Mouse (Mus musculus) megakaryocyte, embryonic 14.5 days (primary cell): ENCODE measurements around the gene Cenps. TPM values are rescaled to one million over a fixed set of nuclear protein-coding genes. Genes with fewer than 3 reads are reported as not detected.
"Not testable (repeated sequence)": the region's sequence is repeated elsewhere in the genome, so short reads cannot be mapped to it uniquely, and the experiment has no call there.

ENCODE experiments used
- H3K27me3 ChIP-seq: replicated peaks from 2 replicates; pipeline ENCODE3; 2012; ENCODE audit warnings: inconsistent platforms
- H3K36me3 ChIP-seq: replicated peaks from 2 replicates; pipeline ENCODE3; 2012; ENCODE audit warnings: low read length, inconsistent platforms, mixed read lengths
- H3K4me1 ChIP-seq: 2 replicates; pipeline ENCODE4 v1.6.1; 2012; ENCODE audit warnings: inconsistent platforms
- H3K4me3 ChIP-seq: replicated peaks from 2 replicates; pipeline ENCODE3; 2012; ENCODE audit warnings: moderate library complexity, mild to moderate bottlenecking, inconsistent platforms
- H3K9me3 ChIP-seq: 2 replicates; pipeline ENCODE4 v1.6.1; 2012; ENCODE audit warnings: inconsistent platforms
- FLI1 ChIP-seq: IDR thresholded peaks from 2 replicates; pipeline ENCODE4 v1.6.1; 2012; ENCODE audit warnings: low read length, inconsistent platforms, mixed read lengths
- GATA1 ChIP-seq: IDR thresholded peaks from 3 replicates; pipeline ENCODE4 v1.6.1; 2012; ENCODE audit warnings: mixed read lengths, low read length, inconsistent platforms, borderline replicate concordance
- polyA plus RNA-seq: library from polyadenylated mRNA; stranded (reverse); fragments of >175 nt; gene quantifications from 2 replicates; pipeline ENCODE4 v1.2.3, GENCODE M21; 2012; ENCODE audit warnings: low replicate concordance; ENCODE audit not compliant: insufficient read depth

Cenps gene
- polyA plus RNA-seq, 1 experiment = 7.5 TPM

GRCm38 (mm10) chr4:149171581-149171981 is 34.2 kb upstream of the Cenps start:
- Histone ChIP-seq H3K4me1 (peaks cover 64% of the 10 kb centered on the region), H3K4me3 (no peak overlapping the region), H3K27me3 (peaks cover 2% of the 10 kb centered on the region), H3K36me3 (no peaks in the 10 kb centered on the region), H3K9me3 (no peaks in the 10 kb centered on the region)
- TF ChIP-seq GATA1 = no peak
- TF ChIP-seq FLI1 = no peak

GRCm38 (mm10) chr4:149170394-149170931 is 33.0 kb upstream of the Cenps start:
- Histone ChIP-seq H3K27me3 (peaks cover 2% of the 10 kb centered on the region), H3K4me1 (peaks cover 72% of the 10 kb centered on the region), H3K9me3 (no peaks in the 10 kb centered on the region), H3K4me3 (peak overlapping the region; percentile 73), H3K36me3 (peaks cover under 1% of the 10 kb centered on the region)
- TF ChIP-seq FLI1 = no peak
- no peak for TF ChIP-seq GATA1

- not testable (repeated sequence) for H3K27me3 ChIP-seq, H3K36me3 ChIP-seq, H3K9me3 ChIP-seq
- peak overlapping the region; percentile 73 for H3K4me3 ChIP-seq
- H3K4me1 ChIP-seq = peaks cover 74% of the 10 kb centered on the region
Measured at GRCm38 (mm10) chr4:149169926-149170325, 32.5 kb upstream of the Cenps start.

DNA sequence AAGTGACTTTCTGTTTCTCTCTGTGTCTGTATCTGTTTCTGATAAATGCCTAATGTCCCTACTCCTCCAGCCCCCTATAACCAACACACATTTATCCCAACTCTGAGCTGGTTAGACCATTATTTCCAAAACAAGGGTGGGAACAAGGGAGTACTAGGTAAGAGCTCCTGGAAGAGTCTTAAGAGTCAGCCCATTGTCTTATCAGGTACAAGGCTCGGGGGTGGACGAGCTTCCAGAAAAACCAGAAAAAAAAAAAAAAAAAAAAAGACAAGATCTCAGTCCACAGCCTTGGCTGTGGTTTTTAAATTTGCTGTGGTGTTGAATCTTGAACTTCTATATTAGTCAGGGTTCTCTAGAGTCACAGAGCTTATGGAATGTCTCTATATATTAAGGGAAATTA is 30.6 kb upstream of the Cenps start:
- peak overlapping the region; percentile 99 for H3K4me3 ChIP-seq
- TF ChIP-seq GATA1 (no peak), FLI1 (no peak)
- no peaks in the 10 kb centered on the region for H3K27me3 ChIP-seq
- no peaks in the 10 kb centered on the region for H3K9me3 ChIP-seq
- peaks cover 81% of the 10 kb centered on the region for H3K4me1 ChIP-seq
- H3K36me3 ChIP-seq = peaks cover 25% of the 10 kb centered on the region

- H3K36me3 ChIP-seq = peaks cover 35% of the 10 kb centered on the region
- H3K4me3 ChIP-seq = peak overlapping the region; percentile 99
- H3K4me1 ChIP-seq = peaks cover 73% of the 10 kb centered on the region
- no peaks in the 10 kb centered on the region for H3K27me3 ChIP-seq
- TF ChIP-seq FLI1 (no peak), GATA1 (no peak)
- no peaks in the 10 kb centered on the region for H3K9me3 ChIP-seq
Measured at GRCm38 (mm10) chr4:149166957-149167611, 29.7 kb upstream of the Cenps start.

DNA sequence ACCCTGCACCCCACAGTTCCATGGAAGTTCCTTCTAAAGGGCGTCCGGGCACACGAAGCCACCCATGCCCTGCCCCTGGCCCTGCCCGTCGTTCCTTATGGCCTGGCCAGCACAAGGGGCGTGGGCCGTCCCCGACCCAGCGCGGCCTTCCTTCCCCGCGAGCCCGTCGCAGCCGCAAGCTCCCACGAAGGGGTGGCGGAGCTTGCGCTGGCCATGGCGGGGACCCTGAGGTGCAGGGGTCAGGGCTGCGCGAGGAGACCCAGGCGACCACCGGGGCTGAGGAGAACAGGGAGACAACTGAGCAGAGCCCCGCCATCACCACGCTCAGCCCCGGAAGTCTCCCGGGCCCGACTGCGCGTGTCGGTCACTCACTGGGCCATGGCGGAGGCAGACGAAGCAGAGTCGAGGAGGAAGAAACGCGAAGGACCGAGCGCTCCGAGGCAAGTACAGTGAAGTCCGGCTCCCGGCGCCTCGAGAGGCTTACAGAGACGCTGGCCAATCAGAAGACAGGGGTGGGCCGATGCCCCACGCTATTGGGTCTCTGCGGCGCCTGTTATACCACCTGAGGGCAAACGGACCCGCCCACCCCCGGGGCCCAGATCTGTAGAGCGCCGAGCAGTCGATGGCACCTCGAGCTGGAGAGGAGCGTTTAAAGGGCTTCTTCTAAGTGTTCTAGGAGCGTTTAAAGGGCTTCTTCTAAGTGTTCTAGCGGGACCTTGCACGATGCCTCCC is 29.0 kb upstream of the Cenps start, which contains the start of gene Pgd:
Gene Pgd, minus strand, starts transcription at position 557 of the 732 bp plus-strand sequence.
- H3K36me3 ChIP-seq = peaks cover 42% of the 10 kb centered on the region
- TF ChIP-seq GATA1 (no peak), FLI1 (no peak)
- H3K4me1 ChIP-seq = peaks cover 68% of the 10 kb centered on the region
- peak within 1 kb of the TSS; percentile 99 for H3K4me3 ChIP-seq
- no peaks in the 10 kb centered on the region for H3K9me3 ChIP-seq
- no peaks in the 10 kb centered on the region for H3K27me3 ChIP-seq

GRCm38 (mm10) chr4:149164150-149164549 is 26.7 kb upstream of the Cenps start:
- Histone ChIP-seq H3K4me1 (peaks cover 59% of the 10 kb centered on the region), H3K4me3 (no peak overlapping the region), H3K36me3 (peaks cover 64% of the 10 kb centered on the region)

DNA sequence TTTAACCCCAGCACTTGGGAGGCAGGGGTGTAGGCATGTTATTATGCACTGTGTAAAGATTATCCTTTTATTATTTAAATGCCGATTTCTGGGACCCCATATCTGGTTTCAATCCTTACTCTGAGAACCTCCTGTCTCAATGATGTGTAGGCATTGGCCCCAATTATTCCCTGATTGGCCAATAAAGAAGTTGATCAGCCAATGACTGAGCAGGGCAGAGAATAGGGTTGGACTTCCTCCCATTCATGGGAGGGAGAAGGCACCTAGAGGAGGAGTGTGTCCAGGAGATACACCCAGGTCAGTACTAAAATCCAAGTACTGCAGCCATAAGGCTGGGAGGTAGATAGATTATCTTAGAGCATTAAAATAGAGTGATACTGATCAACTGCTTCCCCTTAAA is 25.8 kb upstream of the Cenps start:
- Histone ChIP-seq H3K4me1 (peaks cover 54% of the 10 kb centered on the region), H3K36me3 (peaks cover 73% of the 10 kb centered on the region)

More at GRCm38 (mm10) chr4:149164150-149164549, 26.7 kb upstream of the Cenps start:
- Histone ChIP-seq H3K27me3 (no peaks in the 10 kb centered on the region), H3K9me3 (no peaks in the 10 kb centered on the region)
- no peak for TF ChIP-seq GATA1
- TF ChIP-seq FLI1 = no peak

DNA sequence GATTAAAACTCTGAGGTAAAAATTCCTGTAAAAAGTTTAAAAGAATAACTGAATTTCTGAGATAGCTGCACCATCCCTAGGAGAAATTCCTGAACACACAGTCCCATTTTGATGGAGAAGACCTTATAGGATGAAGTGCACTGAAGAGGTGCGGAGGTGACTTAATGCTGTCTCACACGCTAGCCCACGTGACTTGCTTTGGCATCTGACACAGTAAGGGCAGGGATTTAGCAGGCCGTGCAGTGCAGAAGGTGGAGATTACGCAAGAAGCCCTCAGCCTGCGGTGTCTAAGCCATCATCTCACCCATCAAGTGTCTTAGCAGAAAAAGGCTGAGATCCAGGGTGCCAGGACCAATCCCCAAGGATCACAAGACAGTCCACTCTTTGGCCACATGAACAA is 23.7 kb upstream of the Cenps start:
- Histone ChIP-seq H3K27me3 (no peaks in the 10 kb centered on the region), H3K4me1 (peaks cover 51% of the 10 kb centered on the region), H3K4me3 (peak overlapping the region; percentile 50), H3K36me3 (peaks cover 94% of the 10 kb centered on the region), H3K9me3 (no peaks in the 10 kb centered on the region)
- TF ChIP-seq GATA1 = no peak

More for the DNA sequence above, 25.8 kb upstream of the Cenps start:
- Histone ChIP-seq H3K9me3 (no peaks in the 10 kb centered on the region), H3K4me3 (no peak overlapping the region), H3K27me3 (no peaks in the 10 kb centered on the region)
- TF ChIP-seq FLI1 = no peak

- no peak for TF ChIP-seq FLI1
- no peak for TF ChIP-seq GATA1
- no peak overlapping the region for H3K4me3 ChIP-seq
- H3K36me3 ChIP-seq = peaks cover 100% of the 10 kb centered on the region
- no peaks in the 10 kb centered on the region for H3K27me3 ChIP-seq
- H3K4me1 ChIP-seq = peaks cover 39% of the 10 kb centered on the region
- H3K9me3 ChIP-seq = 0 out of 2 replicates have a peak, but pooled peaks cover 2% of the 10 kb centered on the region
Measured at GRCm38 (mm10) chr4:149159891-149160290, 22.5 kb upstream of the Cenps start.
